Mouse (Mus musculus) brain, embryonic 14.5 days (tissue): ENCODE data around the gene Gm12184.

Experiments used
- CTCF ChIP-seq: fragments of 200-500 bp; IDR thresholded peaks from 2 replicates; pipeline ENCODE4 v1.5.1; 2012; ENCODE audit warnings: inconsistent platforms, mild to moderate bottlenecking, moderate library complexity, borderline replicate concordance; ENCODE audit not compliant: insufficient read depth, insufficient read length; ENCODE audit errors: extremely low read depth
- POLR2A ChIP-seq: fragments of 200-500 bp; IDR thresholded peaks from 2 replicates; pipeline ENCODE4 v1.6.1; 2012; ENCODE audit warnings: mild to moderate bottlenecking, inconsistent platforms, borderline replicate concordance; ENCODE audit not compliant: poor library complexity, insufficient read depth, insufficient read length, severe bottlenecking; ENCODE audit errors: extremely low read depth

DNA sequence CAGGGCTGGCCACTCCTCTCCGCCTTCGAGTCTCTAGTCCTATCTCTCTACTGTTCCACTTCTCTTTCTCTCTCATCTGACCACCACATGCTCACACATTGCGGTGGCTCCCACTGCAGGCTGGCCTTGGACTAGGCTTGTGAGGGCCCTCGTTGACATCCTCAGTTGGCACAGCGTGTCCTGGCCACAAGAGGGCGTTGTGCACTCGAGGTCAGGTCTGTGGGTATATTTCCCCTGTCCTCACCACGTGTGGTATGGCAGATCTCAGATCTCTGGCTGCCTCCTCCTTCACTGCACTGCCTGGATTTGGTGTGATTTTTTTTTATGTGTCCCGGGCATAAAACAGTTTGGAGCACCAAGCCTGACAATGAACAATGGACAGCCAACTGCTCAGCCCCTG lies 49.8 kb downstream of the Gm12184 start:
- no peak for TF ChIP-seq POLR2A
- TF ChIP-seq CTCF, result no peak
